Mouse (Mus musculus) heart, embryonic 10.5 days (tissue): Measurements from ENCODE around the gene Ccdc125. TPM values are rescaled to one million over a fixed set of nuclear protein-coding genes. Genes with fewer than 3 reads are reported as not detected.

Experiments
- DNase-seq: peaks from one replicate; pipeline ENCODE4 v3.0.0-alpha.2; 2017; ENCODE audit warnings: low spot score
- H3K27ac ChIP-seq: fragments of 300-500 bp; sonication (generic); 2 replicates; pipeline ENCODE4 v1.5.1; 2016; ENCODE audit warnings: mild to moderate bottlenecking
- H3K27me3 ChIP-seq: fragments of 300-500 bp; sonication (generic); 2 replicates; pipeline ENCODE4 v1.6.1; 2016; ENCODE audit warnings: mild to moderate bottlenecking; ENCODE audit not compliant: poor library complexity, insufficient read depth, severe bottlenecking
- H3K36me3 ChIP-seq: fragments of 300-500 bp; sonication (generic); 2 replicates; pipeline ENCODE4 v1.6.1; 2016; ENCODE audit warnings: mild to moderate bottlenecking, moderate library complexity
- H3K4me1 ChIP-seq: fragments of 300-500 bp; sonication (generic); 2 replicates; pipeline ENCODE4 v1.6.1; 2016; ENCODE audit warnings: mild to moderate bottlenecking
- H3K4me3 ChIP-seq: fragments of 300-500 bp; sonication (generic); 2 replicates; pipeline ENCODE4 v1.5.1; 2016; ENCODE audit warnings: mild to moderate bottlenecking, moderate library complexity
- H3K9me3 ChIP-seq: fragments of 300-500 bp; sonication (generic); 2 replicates; pipeline ENCODE4 v1.6.1; 2016; ENCODE audit warnings: mild to moderate bottlenecking, moderate library complexity
- WGBS: fragments of 180-500 bp; shearing (Covaris S2); methylation state at CpG from one replicate; pipeline ENCODE4 v1.1.7; 2016; 5-methylcytosine and 5-hydroxymethylcytosine counted together
- polyA plus RNA-seq: library from polyadenylated mRNA; unstranded; fragments of >200 nt; fragmentation: Nextera tagmentation; extraction: Ambion mirVana; gene quantifications from 2 replicates; pipeline ENCODE4 v1.2.1, GENCODE M21; 2016

The Ccdc125 gene
- polyA plus RNA-seq, 1 experiment from 2014 or later = 5.8 TPM

DNA sequence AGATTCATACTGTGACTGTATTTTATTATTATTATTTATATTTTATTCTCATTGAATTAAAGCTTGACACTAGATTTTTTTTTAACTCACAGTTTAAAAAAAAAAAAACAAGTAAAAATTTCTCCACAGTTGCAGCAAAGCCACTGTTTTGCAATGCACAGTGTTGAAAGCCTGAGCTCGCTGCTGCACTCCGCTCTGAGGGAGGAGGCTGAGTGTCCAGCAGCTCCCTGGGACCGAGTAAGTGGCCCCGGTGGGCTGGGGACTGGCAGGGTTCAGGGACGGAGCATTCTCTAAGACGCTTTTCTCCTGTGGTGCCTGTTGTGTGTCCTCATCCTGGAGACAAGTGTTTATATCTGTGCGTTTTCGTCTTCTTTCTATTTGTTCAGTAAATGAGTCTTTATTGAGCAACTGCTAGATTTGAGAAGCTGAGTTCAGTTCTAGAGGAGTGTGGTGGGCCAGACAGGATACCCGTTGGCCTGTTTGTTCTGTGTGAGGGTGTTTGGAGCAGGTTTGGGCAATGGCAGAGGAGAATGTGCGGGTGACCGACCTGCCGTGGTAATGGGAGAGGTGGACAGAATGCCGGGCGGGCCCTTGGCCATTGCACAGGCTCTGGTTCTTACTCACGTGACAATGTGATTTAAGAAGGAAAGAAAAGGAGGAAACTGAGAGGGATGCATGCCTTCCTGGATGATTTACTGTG lies 6.6 kb downstream of the Ccdc125 start:
- H3K4me1 ChIP-seq = no peaks in the 10 kb centered on the region
- no peak overlapping the region for H3K4me3 ChIP-seq
- no peaks in the 10 kb centered on the region for H3K36me3 ChIP-seq
- H3K27me3 ChIP-seq = no peaks in the 10 kb centered on the region
- H3K9me3 ChIP-seq = no peaks in the 10 kb centered on the region
- WGBS = 82% methylated on average over 15 of the region's 15 CpGs
- H3K27ac ChIP-seq = no peak overlapping the region
- no peak for DNase-seq

DNA sequence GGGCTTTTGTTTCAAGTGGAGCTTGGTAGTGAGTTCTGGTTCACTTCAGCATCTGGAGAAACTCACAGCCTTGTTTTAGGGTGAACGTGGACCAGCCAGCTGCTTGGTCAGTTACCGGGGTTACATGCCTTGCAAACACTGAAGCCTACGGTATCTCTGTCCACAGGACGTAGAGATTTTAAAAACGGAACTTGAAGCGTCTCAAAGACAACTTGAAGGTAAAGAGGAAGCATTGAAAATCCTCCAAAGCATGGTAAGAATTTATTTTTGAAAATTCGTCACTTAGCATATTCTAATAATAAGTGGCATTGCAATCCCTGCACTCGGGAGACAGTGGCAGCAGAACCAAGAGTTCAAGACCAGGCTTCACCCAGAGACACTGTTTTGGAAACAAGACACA lies 12.1 kb downstream of the Ccdc125 start:
- Histone ChIP-seq H3K27me3 (no peaks in the 10 kb centered on the region), H3K4me1 (no peaks in the 10 kb centered on the region), H3K36me3 (no peaks in the 10 kb centered on the region), H3K27ac (no peak overlapping the region), H3K9me3 (no peaks in the 10 kb centered on the region), H3K4me3 (no peak overlapping the region)
- DNase-seq = no peak
- WGBS = 82% methylated on average over 8 of the region's 8 CpGs

DNA sequence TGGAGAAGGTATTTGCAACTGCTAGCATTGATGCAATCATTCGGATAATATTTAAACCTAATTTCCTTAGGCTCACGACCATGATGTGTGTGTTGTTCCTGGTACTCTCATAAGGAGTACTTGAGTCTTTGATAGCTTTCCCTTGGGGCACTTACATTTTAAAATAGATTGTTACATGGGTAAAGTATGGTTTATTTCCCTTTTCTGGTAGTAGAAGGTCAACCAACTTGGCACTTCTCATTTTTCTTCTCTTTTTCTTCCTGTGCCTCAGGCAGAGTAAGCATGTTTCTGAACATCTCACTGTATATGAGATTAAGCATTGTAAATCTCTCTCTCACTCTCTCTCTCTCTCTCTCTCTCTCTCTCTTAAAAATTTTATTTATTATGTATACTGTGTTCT lies 13.3 kb downstream of the Ccdc125 start:
- 81% methylated on average over 2 of the region's 2 CpGs for WGBS
- no peaks in the 10 kb centered on the region for H3K4me1 ChIP-seq
- no peak overlapping the region for H3K27ac ChIP-seq
- H3K36me3 ChIP-seq = no peaks in the 10 kb centered on the region
- H3K27me3 ChIP-seq = no peaks in the 10 kb centered on the region
- no peaks in the 10 kb centered on the region for H3K9me3 ChIP-seq
- H3K4me3 ChIP-seq = no peak overlapping the region
- no peak for DNase-seq

DNA sequence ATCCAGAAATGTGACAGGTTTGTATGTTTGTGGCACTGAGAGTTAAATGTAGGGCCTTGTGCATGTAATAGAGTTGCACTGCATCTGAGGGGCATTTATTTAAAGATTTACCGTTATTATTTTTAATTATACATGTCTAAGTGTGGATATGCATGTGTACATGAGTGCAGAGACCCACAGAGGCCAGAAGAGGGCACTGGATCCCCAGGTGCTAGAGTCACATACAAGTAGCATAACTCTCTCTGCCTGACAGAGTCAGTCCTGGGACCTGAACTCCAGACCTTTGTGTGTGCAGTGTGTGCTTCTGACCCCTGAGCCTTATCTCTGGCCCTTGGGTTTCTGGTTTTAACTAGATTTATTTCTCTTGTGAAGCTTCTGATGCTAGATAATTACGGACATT lies 14.8 kb downstream of the Ccdc125 start:
- Histone ChIP-seq H3K36me3 (no peaks in the 10 kb centered on the region), H3K9me3 (no peaks in the 10 kb centered on the region), H3K27ac (no peak overlapping the region), H3K4me3 (no peak overlapping the region), H3K27me3 (no peaks in the 10 kb centered on the region), H3K4me1 (no peaks in the 10 kb centered on the region)
- 62% methylated on average over 2 of the region's 2 CpGs for WGBS
- no peak for DNase-seq

DNA sequence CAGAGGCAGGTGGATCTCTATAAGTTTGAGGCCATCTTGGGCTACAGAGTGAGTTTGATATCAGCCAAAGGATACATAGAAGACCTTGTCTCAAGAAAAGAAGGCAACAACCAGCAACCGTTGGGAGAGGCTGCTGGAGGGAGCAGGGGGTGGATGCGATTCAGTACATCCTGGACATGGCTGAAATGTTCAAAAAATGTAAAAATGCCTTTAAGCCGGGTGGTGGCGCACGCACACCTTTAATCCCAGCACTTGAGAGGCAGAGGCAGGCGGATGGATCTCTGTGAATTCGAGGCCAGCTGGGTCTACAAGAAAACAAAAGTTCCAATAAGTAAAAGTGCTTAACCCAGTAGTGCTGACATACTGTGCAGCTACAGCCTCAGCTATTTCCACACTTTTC lies 18.0 kb downstream of the Ccdc125 start:
- H3K27ac ChIP-seq = no peak overlapping the region
- H3K9me3 ChIP-seq = no peaks in the 10 kb centered on the region
- H3K4me3 ChIP-seq = no peak overlapping the region
- H3K4me1 ChIP-seq = no peaks in the 10 kb centered on the region
- H3K36me3 ChIP-seq = 0 out of 2 replicates have a peak, but pooled peaks cover 4% of the 10 kb centered on the region
- DNase-seq = no peak
- 49% methylated on average over 7 of the region's 7 CpGs for WGBS
- no peaks in the 10 kb centered on the region for H3K27me3 ChIP-seq

DNA sequence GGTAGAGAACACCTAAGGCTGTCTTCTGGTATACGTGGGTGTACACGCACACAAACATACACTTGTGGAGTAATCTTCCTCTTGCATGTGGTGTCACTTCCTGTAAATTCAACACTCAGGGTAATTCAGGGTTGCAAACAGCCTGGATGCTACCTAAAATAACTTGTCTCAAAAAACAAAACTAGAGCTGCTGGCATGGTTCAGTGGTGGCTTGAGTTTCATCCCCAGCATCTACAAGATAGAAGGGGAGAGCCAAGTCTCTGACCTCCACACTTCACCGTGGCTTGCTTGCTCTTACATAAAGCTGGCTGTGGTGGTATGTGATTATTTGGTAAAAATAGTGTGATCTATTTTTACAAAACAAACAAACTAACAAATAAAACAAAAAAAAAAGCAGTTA lies 28.0 kb downstream of the Ccdc125 start:
- Histone ChIP-seq H3K4me3 (no peak overlapping the region), H3K36me3 (peaks cover 65% of the 10 kb centered on the region), H3K27me3 (no peaks in the 10 kb centered on the region), H3K4me1 (no peaks in the 10 kb centered on the region), H3K27ac (no peak overlapping the region), H3K9me3 (no peaks in the 10 kb centered on the region)
- WGBS = 95% methylated on average over 3 of the region's 3 CpGs
- no peak for DNase-seq

DNA sequence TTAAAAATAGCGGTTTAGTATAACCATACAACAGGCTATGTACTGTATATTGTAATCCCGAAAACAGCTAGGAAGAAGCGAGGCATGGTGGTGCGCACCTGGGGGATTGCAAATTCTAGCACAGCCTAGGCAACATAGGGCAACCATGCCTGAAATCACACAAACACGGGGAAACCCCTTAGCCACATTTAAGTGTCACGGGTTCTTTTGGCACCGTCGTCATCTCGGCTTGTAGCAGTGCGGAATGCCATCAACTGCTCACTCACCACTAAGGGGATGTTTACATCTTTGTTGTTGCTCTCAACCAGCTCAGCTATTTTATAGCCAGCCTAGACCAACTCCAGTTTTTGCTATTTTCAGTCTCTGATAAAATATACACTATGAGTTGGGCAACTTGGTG lies 29.3 kb downstream of the Ccdc125 start:
- no peak overlapping the region for H3K27ac ChIP-seq
- H3K27me3 ChIP-seq = no peaks in the 10 kb centered on the region
- peaks cover 78% of the 10 kb centered on the region for H3K36me3 ChIP-seq
- H3K9me3 ChIP-seq = no peaks in the 10 kb centered on the region
- H3K4me3 ChIP-seq = no peak overlapping the region
- WGBS = 95% methylated on average over 10 of the region's 10 CpGs
- DNase-seq = no peak
- H3K4me1 ChIP-seq = no peaks in the 10 kb centered on the region

DNA sequence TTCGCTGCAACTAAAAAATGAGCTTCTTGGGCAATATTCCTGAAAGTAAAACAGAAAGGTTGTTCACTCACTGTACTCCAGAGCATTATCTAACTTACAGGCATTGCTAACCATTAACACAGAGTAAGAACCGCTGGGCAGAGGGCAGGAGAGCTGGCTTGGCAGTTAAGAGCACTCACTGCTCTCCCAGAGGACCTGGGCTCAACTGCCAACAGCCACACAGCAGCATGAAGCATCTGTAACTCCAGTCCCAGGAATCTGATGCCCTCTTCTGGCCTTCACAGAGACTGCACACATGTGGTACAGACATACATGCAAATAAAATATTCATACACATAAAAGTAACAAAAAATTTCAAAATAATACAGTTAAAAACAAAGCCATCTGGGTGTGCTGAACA lies 34.0 kb downstream of the Ccdc125 start:
- 97% methylated on average over 2 of the region's 2 CpGs for WGBS
- no peak overlapping the region for H3K4me3 ChIP-seq
- H3K4me1 ChIP-seq = no peaks in the 10 kb centered on the region
- DNase-seq = no peak
- H3K27me3 ChIP-seq = no peaks in the 10 kb centered on the region
- H3K27ac ChIP-seq = no peak overlapping the region
- H3K36me3 ChIP-seq = peaks cover 95% of the 10 kb centered on the region
- H3K9me3 ChIP-seq = no peaks in the 10 kb centered on the region

DNA sequence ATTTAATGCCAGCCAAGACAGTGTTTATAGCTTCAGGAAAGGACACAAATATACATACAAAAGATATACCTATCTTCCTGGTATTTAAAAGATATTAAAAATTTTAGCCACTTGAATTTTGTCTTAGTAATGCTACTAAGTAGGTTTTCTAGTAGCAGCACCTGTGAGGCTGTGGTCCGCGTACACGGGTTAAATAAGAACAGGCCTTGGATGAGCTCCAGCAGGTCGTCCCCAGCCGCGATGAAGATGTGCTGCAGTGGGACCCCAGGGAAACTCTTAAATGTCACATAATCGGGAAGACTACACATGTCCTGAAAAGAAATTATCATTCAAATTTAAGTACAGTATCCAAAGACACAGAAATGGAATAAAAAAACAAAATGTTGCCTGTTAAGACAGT lies 36.7 kb downstream of the Ccdc125 start:
- Histone ChIP-seq H3K4me1 (no peaks in the 10 kb centered on the region), H3K27me3 (no peaks in the 10 kb centered on the region), H3K9me3 (no peaks in the 10 kb centered on the region), H3K4me3 (no peak overlapping the region), H3K27ac (no peak overlapping the region), H3K36me3 (peaks cover 96% of the 10 kb centered on the region)
- WGBS = 94% methylated on average over 7 of the region's 7 CpGs
- DNase-seq = no peak

DNA sequence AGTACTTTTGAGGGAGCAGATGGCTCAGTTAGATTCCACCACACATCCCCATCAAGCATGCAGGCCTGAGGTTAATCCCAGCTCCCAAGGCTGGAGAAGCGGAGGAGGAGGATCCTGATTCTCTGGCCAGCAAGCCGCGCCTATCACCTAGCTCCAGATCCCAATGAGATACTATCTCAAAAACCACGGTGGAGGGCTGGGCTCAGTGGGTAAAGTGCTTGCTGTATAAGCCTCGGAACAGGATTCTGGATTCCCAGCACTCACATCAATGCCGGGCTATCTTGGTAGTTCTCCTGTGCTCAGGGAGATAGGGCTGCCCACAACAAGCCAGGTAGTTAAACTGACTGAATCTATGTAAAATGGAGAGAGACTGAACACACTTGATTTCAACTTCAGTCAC lies 46.0 kb downstream of the Ccdc125 start:
- Histone ChIP-seq H3K27ac (no peak overlapping the region), H3K9me3 (no peaks in the 10 kb centered on the region), H3K27me3 (no peaks in the 10 kb centered on the region), H3K4me1 (no peaks in the 10 kb centered on the region), H3K4me3 (no peak overlapping the region), H3K36me3 (peaks cover 93% of the 10 kb centered on the region)
- 79% methylated on average over 6 of the region's 6 CpGs for WGBS
- DNase-seq = no peak

DNA sequence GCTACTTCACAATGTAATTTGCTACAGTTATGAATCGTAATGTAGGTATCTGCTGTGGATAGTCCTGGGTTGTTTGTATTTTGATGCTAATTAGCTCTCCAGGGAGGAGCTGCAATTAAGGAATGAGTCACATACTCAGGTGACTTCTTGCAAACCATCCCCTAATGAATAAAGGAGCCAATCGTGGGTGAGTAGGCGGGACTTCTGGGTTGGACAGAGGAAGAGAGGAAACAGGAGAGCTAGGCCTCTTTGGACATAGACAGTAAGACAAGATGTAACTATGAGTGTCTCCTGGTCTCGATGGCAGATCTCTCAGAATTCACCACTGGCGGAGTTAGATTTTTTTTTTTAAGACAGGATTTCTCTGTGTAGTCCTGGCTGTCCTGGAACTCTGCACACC lies 52.1 kb downstream of the Ccdc125 start:
- H3K4me1 ChIP-seq = peaks cover 9% of the 10 kb centered on the region; the same call in 1 of the 2 replicates
- DNase-seq = peak; percentile 36
- WGBS = 91% methylated on average over 5 of the region's 5 CpGs
- H3K36me3 ChIP-seq = peaks cover 77% of the 10 kb centered on the region
- no peaks in the 10 kb centered on the region for H3K27me3 ChIP-seq
- no peak overlapping the region for H3K27ac ChIP-seq
- H3K9me3 ChIP-seq = no peaks in the 10 kb centered on the region
- H3K4me3 ChIP-seq = no peak overlapping the region

DNA sequence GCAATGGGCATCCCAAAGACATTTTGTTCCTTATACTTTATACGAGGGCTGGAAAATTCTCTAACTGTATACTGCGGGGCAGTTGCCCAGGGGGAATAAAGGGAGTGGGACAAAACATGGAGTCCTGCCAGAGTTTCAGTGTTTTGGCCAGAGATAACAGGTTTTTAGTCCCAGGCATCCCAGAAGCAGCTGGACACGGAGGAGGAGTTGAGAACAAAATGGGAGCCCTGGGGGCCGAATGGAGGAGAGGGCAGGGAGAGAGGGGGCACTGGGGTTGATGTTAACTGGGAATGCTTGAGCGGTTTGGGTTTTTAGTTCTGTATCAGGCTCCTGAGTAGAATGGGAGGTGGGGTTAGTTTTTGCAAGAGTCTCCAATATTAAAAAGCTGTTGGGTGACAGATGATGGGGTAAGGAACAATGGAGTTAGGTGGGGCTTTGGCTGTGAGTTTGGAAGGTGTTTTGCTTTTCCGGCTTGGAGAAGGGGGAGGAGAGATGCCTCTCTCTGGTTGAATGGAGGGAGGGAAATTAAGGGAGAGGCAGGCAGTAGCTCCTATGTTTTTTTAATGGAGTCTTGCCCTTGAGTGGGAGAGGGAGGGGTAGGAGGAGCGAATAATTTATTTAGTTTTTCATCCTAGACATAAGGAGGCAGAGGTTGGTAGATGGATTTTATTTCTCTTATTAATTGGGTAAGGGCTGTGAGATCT lies 54.7 kb downstream of the Ccdc125 start:
- DNase-seq = peak; percentile 38
- peaks cover 70% of the 10 kb centered on the region for H3K36me3 ChIP-seq
- H3K27ac ChIP-seq = no peak overlapping the region
- H3K4me1 ChIP-seq = peaks cover 24% of the 10 kb centered on the region
- no peaks in the 10 kb centered on the region for H3K9me3 ChIP-seq
- no peak overlapping the region for H3K4me3 ChIP-seq
- 85% methylated on average over 7 of the region's 7 CpGs for WGBS
- no peaks in the 10 kb centered on the region for H3K27me3 ChIP-seq

DNA sequence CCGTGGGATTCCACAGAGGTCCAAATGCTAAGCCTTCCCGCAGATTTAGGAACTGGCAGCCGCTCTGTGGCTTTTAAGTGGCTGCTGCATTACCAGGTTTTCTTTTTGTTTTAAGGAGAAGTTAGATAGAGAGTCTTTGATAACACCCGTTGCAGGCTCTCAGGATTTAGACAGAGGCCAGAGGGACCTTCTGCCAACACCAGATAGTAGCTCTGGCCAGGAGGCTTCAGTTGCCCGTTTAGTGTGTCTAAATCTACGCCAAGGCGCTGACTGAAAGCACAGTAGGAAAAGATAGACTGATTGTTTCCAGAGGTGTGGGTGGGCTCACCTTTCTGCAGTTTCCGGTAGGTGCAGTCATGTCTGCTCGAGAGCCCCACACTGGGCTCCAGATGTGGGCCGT lies 55.7 kb downstream of the Ccdc125 start:
- Histone ChIP-seq H3K4me1 (peaks cover 28% of the 10 kb centered on the region), H3K4me3 (no peak overlapping the region), H3K36me3 (peaks cover 62% of the 10 kb centered on the region), H3K27me3 (no peaks in the 10 kb centered on the region), H3K9me3 (no peaks in the 10 kb centered on the region), H3K27ac (no peak overlapping the region)
- WGBS = 54% methylated on average over 10 of the region's 10 CpGs
- DNase-seq = peak; percentile 71
